Comparison of ENCODE assay signal across 9 mouse cellular contexts in the genomic region with DNA sequence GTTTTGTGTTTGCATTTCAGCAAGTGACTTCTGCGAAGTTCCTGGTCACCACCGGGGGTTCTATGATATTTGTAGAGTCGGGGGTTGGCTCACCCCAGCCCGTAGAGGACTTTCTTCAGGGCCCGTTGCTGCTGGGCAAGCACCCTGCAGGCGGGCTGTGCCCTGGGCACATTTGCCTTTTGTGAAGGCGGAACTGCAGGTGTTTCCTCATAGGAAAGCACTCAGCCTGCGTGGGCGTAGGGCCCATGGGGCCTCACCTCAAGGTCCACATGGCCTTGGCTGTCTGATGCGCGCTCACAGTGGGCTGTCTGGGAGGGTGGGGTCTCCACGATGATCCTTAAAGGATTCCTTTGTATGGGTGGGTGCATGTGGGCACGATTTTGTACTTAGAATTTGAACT. TPM values are rescaled to one million over a fixed set of nuclear protein-coding genes. Genes with fewer than 3 reads are reported as not detected.
A peak's percentile ranks its signal among the peaks of the same experiment; 100 is the strongest.
DNase-seq lines count a peak whose midpoint lies in the region; ATAC-seq and TF ChIP-seq lines count a peak whose summit lies in the region.
"Had no signal": no experiment of that assay in that cellular context is flagged by ENCODE, and none has a peak within 500 bp of the region (broad histone marks: within the 10 kb centered on the region; RNA-seq: fewer than 3 reads in every experiment).

No protein-coding gene starts in this region.

- intact Hi-C loops in gastrocnemius, postnatal 36 days (cut with DNase I) = loop anchor here (2.0 kb wide), 1 partner anchor 17 kb away; no protein-coding TSS in a partner anchor

- peak overlapping the region; percentile 87 for H3K4me2 ChIP-seq in forebrain, embryonic 13.5 days
- H3K4me2 ChIP-seq in limb, embryonic 14.5 days (replicated peaks; ENCODE audit: low read depth, low read length, severe bottlenecking) = peak overlapping the region; percentile 79
- peak overlapping the region; percentile 90 for H3K4me2 ChIP-seq in neural tube, embryonic 13.5 days

- peak overlapping the region; percentile 62 for H3K4me3 ChIP-seq in heart, embryonic 10.5 days
- peak overlapping the region; percentile 91 for H3K4me3 ChIP-seq in forebrain, embryonic 13.5 days
- peak overlapping the region; percentile 42 for H3K4me3 ChIP-seq in limb, embryonic 14.5 days (replicated peaks; ENCODE audit: low read length)
- peak overlapping the region; percentile 86 for H3K4me3 ChIP-seq in neural tube, embryonic 13.5 days

- peak overlapping the region; percentile 99 for H3K9ac ChIP-seq in forebrain, embryonic 13.5 days
- H3K9ac ChIP-seq in limb, embryonic 14.5 days (ENCODE audit: low read depth, low read length, severe bottlenecking) = no peak overlapping the region
- H3K9ac ChIP-seq in neural tube, embryonic 13.5 days = peak overlapping the region; percentile 92

- no peak for TF ChIP-seq POLR2A in limb, embryonic 14.5 days (IDR thresholded peaks at IDR 0.05; ENCODE audit: borderline replicate concordance, extremely low read depth, insufficient read depth, insufficient read length)

- peaks cover 68% of the 10 kb centered on the region for H3K4me1 ChIP-seq in heart, embryonic 10.5 days
- peaks cover 85% of the 10 kb centered on the region for H3K4me1 ChIP-seq in forebrain, embryonic 13.5 days
- peaks cover 34% of the 10 kb centered on the region for H3K4me1 ChIP-seq in limb, embryonic 14.5 days (ENCODE audit: control insufficient read depth, insufficient read depth, low read length)
- H3K4me1 ChIP-seq in neural tube, embryonic 13.5 days (replicated peaks) = peaks cover 92% of the 10 kb centered on the region

- ATAC-seq in forebrain, embryonic 13.5 days = no peak
- ATAC-seq in limb, embryonic 14.5 days (ENCODE audit: low FRiP score, low read depth) = no peak
- no peak for ATAC-seq in neural tube, embryonic 13.5 days (ENCODE audit: low read depth)
- no peak for ATAC-seq in erythroid progenitor cell, adult 5-6 weeks (replicated peaks; ENCODE audit: low FRiP score, poor library complexity, severe bottlenecking)

- H3K27ac ChIP-seq in heart, embryonic 10.5 days = no peak overlapping the region
- H3K27ac ChIP-seq in forebrain, embryonic 13.5 days = peak overlapping the region; percentile 97
- no peak overlapping the region for H3K27ac ChIP-seq in limb, embryonic 14.5 days (replicated peaks; ENCODE audit: low read depth, low read length)
- peak overlapping the region; percentile 97 for H3K27ac ChIP-seq in neural tube, embryonic 13.5 days (replicated peaks)

- no peaks in the 10 kb centered on the region for H3K9me3 ChIP-seq in heart, embryonic 10.5 days
- no peaks in the 10 kb centered on the region for H3K9me3 ChIP-seq in forebrain, embryonic 13.5 days (replicated peaks)
- no peaks in the 10 kb centered on the region for H3K9me3 ChIP-seq in limb, embryonic 14.5 days (ENCODE audit: control insufficient read depth, low read length)
- H3K9me3 ChIP-seq in neural tube, embryonic 13.5 days = no peaks in the 10 kb centered on the region

- 19% methylated on average over 13 of the region's 13 CpGs for WGBS in heart, embryonic 10.5 days
- 4% methylated on average over 13 of the region's 13 CpGs for WGBS in forebrain, embryonic 13.5 days
- 25% methylated on average over 13 of the region's 13 CpGs for WGBS in limb, embryonic 14.5 days
- WGBS in neural tube, embryonic 13.5 days = 1% methylated on average over 13 of the region's 13 CpGs

- peaks cover 5% of the 10 kb centered on the region; the same call in 1 of the 2 replicates for H3K36me3 ChIP-seq in heart, embryonic 10.5 days
- peaks cover 15% of the 10 kb centered on the region for H3K36me3 ChIP-seq in forebrain, embryonic 13.5 days (ENCODE audit: poor library complexity, severe bottlenecking)
- H3K36me3 ChIP-seq in limb, embryonic 14.5 days (ENCODE audit: control insufficient read depth, insufficient read depth, low read length) = peaks cover 8% of the 10 kb centered on the region; the same call in 1 of the 2 replicates
- H3K36me3 ChIP-seq in neural tube, embryonic 13.5 days = no peaks in the 10 kb centered on the region

- H3K27me3 ChIP-seq in heart, embryonic 10.5 days (ENCODE audit: insufficient read depth, poor library complexity, severe bottlenecking) = peaks cover 68% of the 10 kb centered on the region
- peaks cover 6% of the 10 kb centered on the region for H3K27me3 ChIP-seq in forebrain, embryonic 13.5 days
- peaks cover 58% of the 10 kb centered on the region for H3K27me3 ChIP-seq in limb, embryonic 14.5 days (ENCODE audit: control insufficient read depth, insufficient read depth, low read length)
- peaks cover 19% of the 10 kb centered on the region for H3K27me3 ChIP-seq in neural tube, embryonic 13.5 days

- DNase-seq in heart, embryonic 10.5 days (ENCODE audit: low spot score) = no peak
- no peak for DNase-seq in heart, adult 8-10 months (ENCODE audit: low spot score)
- no peak for DNase-seq in limb, embryonic 14.5 days (ENCODE audit: low spot score)
- DNase-seq in gastrocnemius, postnatal 36 days = no peak
- no peak for DNase-seq in gastrocnemius, postnatal 10 days

RNA-seq across cellular contexts. Expression of a gene that starts 1.2 kb away (rescaled TPM):
- 0.15 and 0.26 TPM in 2 replicates for polyA plus RNA-seq in heart, embryonic 10.5 days (2016; fragmentation: Nextera tagmentation; extraction: Ambion mirVana)
- total RNA-seq in heart, adult 8-10 months (2022) = not detected
- polyA plus RNA-seq in forebrain, embryonic 13.5 days (2015; fragmentation: Nextera tagmentation; extraction: Ambion mirVana) = 243 and 266 TPM in 2 replicates
- 0.60 and 1.6 TPM in 2 replicates for polyA plus RNA-seq in limb, embryonic 14.5 days (2012; rRNA removed)
- 0.30 and 0.77 TPM in 2 replicates for polyA plus RNA-seq in limb, embryonic 14.5 days (2014; fragmentation: Nextera tagmentation; extraction: Ambion mirVana)
- polyA plus RNA-seq in neural tube, embryonic 13.5 days (2015; fragmentation: Nextera tagmentation; extraction: Ambion mirVana) = 119 and 125 TPM in 2 replicates
- total RNA-seq in erythroid progenitor cell, adult 5-6 weeks (2015; ENCODE audit: low replicate concordance) = not detected in 2 replicates
- total RNA-seq in erythroid progenitor cell, adult 5-6 weeks (2017; ENCODE audit: low replicate concordance) = not detected in 2 replicates
- total RNA-seq in gastrocnemius, postnatal 36 days (2021) = not detected
- total RNA-seq in gastrocnemius, postnatal 10 days (2021) = under 1 TPM in 1 of 2 experiments, not detected in 1; 0.36 TPM
- total RNA-seq: G1E had no signal
- polyA plus RNA-seq: G1E had no signal

RNA-seq across cellular contexts. Expression of a gene that starts 2.0 kb away (rescaled TPM):
- polyA plus RNA-seq in heart, embryonic 10.5 days (2016; fragmentation: Nextera tagmentation; extraction: Ambion mirVana) = 45.3 and 49.2 TPM in 2 replicates
- 10 to 100 TPM; 38.6 to 44.1 (median 41.2) TPM for total RNA-seq in heart, adult 8-10 months (2022)
- polyA plus RNA-seq in forebrain, embryonic 13.5 days (2015; fragmentation: Nextera tagmentation; extraction: Ambion mirVana) = 41.1 and 45.0 TPM in 2 replicates
- polyA plus RNA-seq in limb, embryonic 14.5 days (2012; rRNA removed) = 76.3 and 86.2 TPM in 2 replicates
- 36.9 and 43.9 TPM in 2 replicates for polyA plus RNA-seq in limb, embryonic 14.5 days (2014; fragmentation: Nextera tagmentation; extraction: Ambion mirVana)
- 36.6 and 36.8 TPM in 2 replicates for polyA plus RNA-seq in neural tube, embryonic 13.5 days (2015; fragmentation: Nextera tagmentation; extraction: Ambion mirVana)
- total RNA-seq in erythroid progenitor cell, adult 5-6 weeks (2015; ENCODE audit: low replicate concordance) = 61.3 and 78.0 TPM in 2 replicates
- 40.0 and 50.1 TPM in 2 replicates for total RNA-seq in erythroid progenitor cell, adult 5-6 weeks (2017; ENCODE audit: low replicate concordance)
- total RNA-seq in gastrocnemius, postnatal 36 days (2021) = 10 to 100 TPM; 30.5 to 33.2 TPM
- 10 to 100 TPM; 26.1 to 28.7 TPM for total RNA-seq in gastrocnemius, postnatal 10 days (2021)

RNA-seq across cellular contexts. Expression of a gene that starts 33.5 kb away (rescaled TPM):
- 1.6 and 2.6 TPM in 2 replicates for polyA plus RNA-seq in heart, embryonic 10.5 days (2016; fragmentation: Nextera tagmentation; extraction: Ambion mirVana)
- total RNA-seq in heart, adult 8-10 months (2022) = 1 to 10 TPM; 4.0 to 9.1 (median 4.5) TPM
- 0.14 and 0.28 TPM in 2 replicates for polyA plus RNA-seq in forebrain, embryonic 13.5 days (2015; fragmentation: Nextera tagmentation; extraction: Ambion mirVana)
- 4.1 and 5.8 TPM in 2 replicates for polyA plus RNA-seq in limb, embryonic 14.5 days (2012; rRNA removed)
- 0.87 and 0.99 TPM in 2 replicates for polyA plus RNA-seq in limb, embryonic 14.5 days (2014; fragmentation: Nextera tagmentation; extraction: Ambion mirVana)
- polyA plus RNA-seq in neural tube, embryonic 13.5 days (2015; fragmentation: Nextera tagmentation; extraction: Ambion mirVana) = 0.54 TPM in 1 of 2 replicates, not detected in the other
- total RNA-seq in erythroid progenitor cell, adult 5-6 weeks (2015; ENCODE audit: low replicate concordance) = 845 and 899 TPM in 2 replicates
- total RNA-seq in erythroid progenitor cell, adult 5-6 weeks (2017; ENCODE audit: low replicate concordance) = 775 and 1,097 TPM in 2 replicates
- 1 to 10 TPM; 1.4 to 1.6 TPM for total RNA-seq in gastrocnemius, postnatal 36 days (2021)
- 1 to 10 TPM; 1.8 to 4.2 TPM for total RNA-seq in gastrocnemius, postnatal 10 days (2021)

Comparison
In these comparisons a context has a peak if more than half of its experiments do, and no peak if none do; other contexts are left out.
1. H3K27ac ChIP-seq: peak in forebrain, embryonic 13.5 days (single experiment) and neural tube, embryonic 13.5 days (single experiment); none in heart, embryonic 10.5 days (single experiment) and limb, embryonic 14.5 days (single experiment).
2. RNA of a gene that starts 33.5 kb away (total RNA-seq): 775 to 1,097 TPM in erythroid progenitor cell, adult 5-6 weeks; 4.0 to 9.1 TPM in heart, adult 8-10 months, 1.8 to 4.2 TPM in gastrocnemius, postnatal 10 days and 1.4 to 1.6 TPM in gastrocnemius, postnatal 36 days; every median in the first group is over 10 times any median in the second.
3. Peak in every context shown above with its lines, with median percentiles within 50 percentile points of each other: H3K4me3 ChIP-seq and H3K4me2 ChIP-seq.